Mouse (Mus musculus) gastrocnemius, postnatal 4 days (tissue): ENCODE data around the gene Trat1. TPM values are rescaled to one million over a fixed set of nuclear protein-coding genes. Genes with fewer than 3 reads are reported as not detected.

Experiments
- DNase-seq, 2 experiments: peaks; one replicate each; pipeline ENCODE4 v3.0.0; 2021 to 2022; ENCODE audit warnings: low spot score in 2 of 2, mixed read lengths in 2 of 2
- long read RNA-seq, 2 experiments: library from polyadenylated mRNA; stranded (forward); transcript quantifications; one replicate each; pipeline ENCODE4 v2.0.0; 2021
- total RNA-seq, 2 experiments: library from RNA; stranded (reverse); gene quantifications; 2 replicates each; pipeline ENCODE4 v1.2.3; 2021

The Trat1 gene
- total RNA-seq = not detected
- long read RNA-seq, experiment 1 = 0 reads
- long read RNA-seq, experiment 2 = 0 reads

GRCm38 (mm10) chr16:48771971-48772445, at the start of gene Trat1:
Gene Trat1 (minus strand): TSS chr16:48772021.
- DNase-seq = no peak

GRCm38 (mm10) chr16:48818524-48818923, 46.7 kb upstream of the Trat1 start:
- no peak for DNase-seq

- no peak for DNase-seq
Measured at GRCm38 (mm10) chr16:48816695-48817094, 44.9 kb upstream of the Trat1 start, which contains the start of gene Retnlb. Gene Retnlb (plus strand): TSS chr16:48816856.

- no peak for DNase-seq
Measured at GRCm38 (mm10) chr16:48811881-48812436, 40.1 kb upstream of the Trat1 start.

- no peak for DNase-seq
Measured at GRCm38 (mm10) chr16:48809374-48809773, 37.6 kb upstream of the Trat1 start.

- no peak for DNase-seq
Measured at GRCm38 (mm10) chr16:48806521-48806920, 34.7 kb upstream of the Trat1 start.

- DNase-seq = no peak
Measured at GRCm38 (mm10) chr16:48805412-48805811, 33.6 kb upstream of the Trat1 start.

GRCm38 (mm10) chr16:48800906-48801305, 29.1 kb upstream of the Trat1 start:
- DNase-seq = no peak

- no peak for DNase-seq
Measured at GRCm38 (mm10) chr16:48799470-48799869, 27.6 kb upstream of the Trat1 start.

- no peak for DNase-seq
Measured at GRCm38 (mm10) chr16:48798285-48798684, 26.5 kb upstream of the Trat1 start.

- DNase-seq = no peak
Measured at GRCm38 (mm10) chr16:48788704-48789185, 16.9 kb upstream of the Trat1 start.

- DNase-seq = no peak
Measured at GRCm38 (mm10) chr16:48786258-48786657, 14.4 kb upstream of the Trat1 start.

- DNase-seq = no peak
Measured at GRCm38 (mm10) chr16:48777254-48777653, 5.4 kb upstream of the Trat1 start.

- no peak for DNase-seq
Measured at GRCm38 (mm10) chr16:48769183-48769582, 2.6 kb downstream of the Trat1 start.

- no peak for DNase-seq
Measured at GRCm38 (mm10) chr16:48760643-48761481, 11.0 kb downstream of the Trat1 start.

- DNase-seq = no peak
Measured at GRCm38 (mm10) chr16:48750145-48750827, 21.5 kb downstream of the Trat1 start.

GRCm38 (mm10) chr16:48745418-48745817, 26.4 kb downstream of the Trat1 start:
- no peak for DNase-seq

- DNase-seq = no peak
Measured at GRCm38 (mm10) chr16:48745011-48745410, 26.8 kb downstream of the Trat1 start.

- no peak for DNase-seq
Measured at GRCm38 (mm10) chr16:48741549-48741948, 30.3 kb downstream of the Trat1 start.

- no peak for DNase-seq
Measured at GRCm38 (mm10) chr16:48739974-48740373, 31.8 kb downstream of the Trat1 start.

- DNase-seq = no peak
Measured at GRCm38 (mm10) chr16:48738429-48738828, 33.4 kb downstream of the Trat1 start.

GRCm38 (mm10) chr16:48736890-48737289, 34.9 kb downstream of the Trat1 start:
- no peak for DNase-seq
